Mouse (Mus musculus) hindbrain, embryonic 14.5 days (tissue): ENCODE data around the gene Klhl36. TPM values are rescaled to one million over a fixed set of nuclear protein-coding genes. Genes with fewer than 3 reads are reported as not detected.
"Not testable (repeated sequence)": the region's sequence is repeated elsewhere in the genome, so short reads cannot be mapped to it uniquely, and the experiment has no call there.

ENCODE experiments used
- ATAC-seq: fragments of 200-750 bp; cut with Nextera tagmentation; 2 replicates; pipeline ENCODE4 v1.8.0; 2017; ENCODE audit warnings: moderate number of reproducible peaks, mild to moderate bottlenecking, moderate TSS enrichment, moderate library complexity; ENCODE audit not compliant: low FRiP score
- DNase-seq: peaks from one replicate; pipeline ENCODE4 v3.0.0-alpha.2; 2015; ENCODE audit warnings: low spot score
- H3K27ac ChIP-seq: fragments of 300-500 bp; sonication (generic); 2 replicates; pipeline ENCODE4 v1.5.1; 2014; ENCODE audit warnings: mild to moderate bottlenecking, moderate library complexity
- H3K27me3 ChIP-seq: fragments of 300-500 bp; sonication (generic); 2 replicates; pipeline ENCODE4 v1.6.1; 2014; ENCODE audit warnings: mild to moderate bottlenecking, low read length, mixed read lengths; ENCODE audit not compliant: control insufficient read depth, insufficient read depth
- H3K36me3 ChIP-seq: fragments of 300-500 bp; sonication (generic); replicated peaks from 2 replicates; pipeline ENCODE4 v1.6.1; 2014; ENCODE audit not compliant: control insufficient read depth, insufficient read depth
- H3K4me1 ChIP-seq: fragments of 300-500 bp; sonication (generic); replicated peaks from 2 replicates; pipeline ENCODE4 v1.6.1; 2014; ENCODE audit warnings: antibody characterized with exemption, low read length, mixed read lengths; ENCODE audit not compliant: control insufficient read depth, insufficient read depth
- H3K4me2 ChIP-seq: fragments of 300-500 bp; sonication (generic); replicated peaks from 2 replicates; pipeline ENCODE4 v1.6.1; 2014; ENCODE audit warnings: mild to moderate bottlenecking, moderate library complexity
- H3K4me3 ChIP-seq: fragments of 300-500 bp; sonication (generic); replicated peaks from 2 replicates; pipeline ENCODE4 v1.5.1; 2014; ENCODE audit warnings: mild to moderate bottlenecking, low read length
- H3K9ac ChIP-seq: fragments of 300-500 bp; sonication (generic); 2 replicates; pipeline ENCODE4 v1.6.1; 2014
- H3K9me3 ChIP-seq: fragments of 300-500 bp; sonication (generic); 2 replicates; pipeline ENCODE4 v1.6.1; 2016; ENCODE audit warnings: low read length; ENCODE audit not compliant: control insufficient read depth
- WGBS: fragments of 180-500 bp; shearing (Covaris S2); extraction: QIAGEN DNeasy Blood & Tissue Kit; methylation state at CpG from one replicate; pipeline ENCODE4 v1.1.7; 2014; 5-methylcytosine and 5-hydroxymethylcytosine counted together
- polyA plus RNA-seq: library from polyadenylated mRNA; unstranded; fragments of >200 nt; fragmentation: Nextera tagmentation; extraction: Ambion mirVana; gene quantifications from 2 replicates; pipeline ENCODE4 v1.2.1, GENCODE M21; 2014

The Klhl36 gene
- polyA plus RNA-seq, 1 experiment from 2014 or later: 15.1 TPM

- Histone ChIP-seq H3K9ac (peak overlapping the region; percentile 86), H3K36me3 (0 out of 2 replicates have a peak, but pooled peaks cover 5% of the 10 kb centered on the region), H3K4me3 (peak overlapping the region; percentile 78), H3K27me3 (no peaks in the 10 kb centered on the region), H3K27ac (peak overlapping the region; percentile 76), H3K4me1 (peaks cover 43% of the 10 kb centered on the region), H3K9me3 (no peaks in the 10 kb centered on the region), H3K4me2 (peak overlapping the region; percentile 84)
- WGBS: 6% methylated on average over 14 of the region's 14 CpGs
- ATAC-seq (0 out of 2 replicates have a peak, but pooled peaks have one; percentile 14), DNase-seq (no peak)
Observed at GRCm38 (mm10) chr8:119839419-119840021, 22.5 kb upstream of the Klhl36 start.

GRCm38 (mm10) chr8:119840275-119840808 lies 21.7 kb upstream of the Klhl36 start, which contains the start of gene Cotl1:
TSS of gene Cotl1 (minus strand) at chr8:119840544.
- ATAC-seq: peak; percentile 95
- Histone ChIP-seq H3K27ac (peak within 1 kb of the TSS; percentile 77), H3K4me2 (peak within 1 kb of the TSS; percentile 84), H3K9me3 (no peaks in the 10 kb centered on the region), H3K9ac (peak within 1 kb of the TSS; percentile 86), H3K4me3 (peak within 1 kb of the TSS; percentile 78), H3K36me3 (0 out of 2 replicates have a peak, but pooled peaks cover 5% of the 10 kb centered on the region), H3K27me3 (no peaks in the 10 kb centered on the region), H3K4me1 (peaks cover 43% of the 10 kb centered on the region)
- under 1% methylated on average over 57 of the region's 57 CpGs for WGBS
- DNase-seq: peak; percentile 97

GRCm38 (mm10) chr8:119840905-119841411 lies 21.1 kb upstream of the Klhl36 start:
- Histone ChIP-seq H3K9me3 (no peaks in the 10 kb centered on the region), H3K27me3 (no peaks in the 10 kb centered on the region), H3K4me1 (peaks cover 42% of the 10 kb centered on the region), H3K27ac (peak overlapping the region; percentile 77), H3K9ac (peak overlapping the region; percentile 28), H3K4me2 (peak overlapping the region; percentile 84), H3K36me3 (0 out of 2 replicates have a peak, but pooled peaks cover 5% of the 10 kb centered on the region), H3K4me3 (peak overlapping the region; percentile 78)
- ATAC-seq (peak; percentile 19), DNase-seq (no peak)
- 7% methylated on average over 8 of the region's 8 CpGs for WGBS

GRCm38 (mm10) chr8:119843444-119843843 lies 18.6 kb upstream of the Klhl36 start:
- no peak overlapping the region for H3K4me2 ChIP-seq
- H3K4me1 ChIP-seq: peaks cover 17% of the 10 kb centered on the region
- no peaks in the 10 kb centered on the region for H3K9me3 ChIP-seq
- no peaks in the 10 kb centered on the region for H3K36me3 ChIP-seq
- no peaks in the 10 kb centered on the region for H3K27me3 ChIP-seq
- 0% methylated on average over 4 of the region's 4 CpGs for WGBS
- ATAC-seq: no peak
- H3K9ac ChIP-seq: no peak overlapping the region
- peak; percentile 81 for DNase-seq
- H3K27ac ChIP-seq: no peak overlapping the region
- H3K4me3 ChIP-seq: no peak overlapping the region

GRCm38 (mm10) chr8:119844577-119844976 lies 17.5 kb upstream of the Klhl36 start:
- H3K36me3 ChIP-seq: no peaks in the 10 kb centered on the region
- H3K9me3 ChIP-seq: no peaks in the 10 kb centered on the region
- no peak overlapping the region for H3K4me3 ChIP-seq
- no peak overlapping the region for H3K27ac ChIP-seq
- H3K27me3 ChIP-seq: no peaks in the 10 kb centered on the region
- ATAC-seq: no peak
- no peak for DNase-seq
- WGBS: 54% methylated on average over 8 of the region's 8 CpGs
- H3K4me2 ChIP-seq: no peak overlapping the region
- no peak overlapping the region for H3K9ac ChIP-seq
- H3K4me1 ChIP-seq: peaks cover 8% of the 10 kb centered on the region

- H3K27ac ChIP-seq, DNase-seq, H3K36me3 ChIP-seq: not testable (repeated sequence)
Observed at GRCm38 (mm10) chr8:119845741-119846140, 16.3 kb upstream of the Klhl36 start.

GRCm38 (mm10) chr8:119847232-119847922 lies 14.7 kb upstream of the Klhl36 start:
- Histone ChIP-seq H3K9ac (no peak overlapping the region), H3K9me3 (no peaks in the 10 kb centered on the region), H3K4me1 (no peaks in the 10 kb centered on the region), H3K27me3 (no peaks in the 10 kb centered on the region), H3K36me3 (no peaks in the 10 kb centered on the region), H3K4me2 (no peak overlapping the region), H3K27ac (no peak overlapping the region), H3K4me3 (no peak overlapping the region)
- ATAC-seq: no peak
- DNase-seq: no peak
- 93% methylated on average over 16 of the region's 16 CpGs for WGBS

More at GRCm38 (mm10) chr8:119845741-119846140, 16.3 kb upstream of the Klhl36 start:
- H3K4me1 ChIP-seq, ATAC-seq, H3K9ac ChIP-seq, H3K4me2 ChIP-seq, H3K27me3 ChIP-seq, H3K4me3 ChIP-seq, H3K9me3 ChIP-seq: not testable (repeated sequence)
- 86% methylated on average over 7 of the region's 7 CpGs for WGBS

GRCm38 (mm10) chr8:119853521-119853920 lies 8.5 kb upstream of the Klhl36 start:
- Histone ChIP-seq H3K9ac (no peak overlapping the region), H3K9me3 (no peaks in the 10 kb centered on the region), H3K27ac (no peak overlapping the region)

GRCm38 (mm10) chr8:119854035-119854434 lies 8.0 kb upstream of the Klhl36 start:
- 25% methylated on average over 5 of the region's 5 CpGs for WGBS
- H3K27me3 ChIP-seq: no peaks in the 10 kb centered on the region

More at GRCm38 (mm10) chr8:119853521-119853920, 8.5 kb upstream of the Klhl36 start:
- DNase-seq (no peak), ATAC-seq (no peak)
- no peak overlapping the region for H3K4me3 ChIP-seq
- H3K4me2 ChIP-seq: no peak overlapping the region
- H3K4me1 ChIP-seq: no peaks in the 10 kb centered on the region
- 64% methylated on average over 8 of the region's 8 CpGs for WGBS
- no peaks in the 10 kb centered on the region for H3K27me3 ChIP-seq
- no peaks in the 10 kb centered on the region for H3K36me3 ChIP-seq

More at GRCm38 (mm10) chr8:119854035-119854434, 8.0 kb upstream of the Klhl36 start:
- Histone ChIP-seq H3K4me2 (no peak overlapping the region), H3K9ac (no peak overlapping the region), H3K9me3 (no peaks in the 10 kb centered on the region), H3K27ac (no peak overlapping the region), H3K36me3 (no peaks in the 10 kb centered on the region), H3K4me1 (no peaks in the 10 kb centered on the region), H3K4me3 (no peak overlapping the region)
- no peak for DNase-seq
- ATAC-seq: no peak
